Mouse (Mus musculus) heart, embryonic 16.5 days (tissue): ENCODE results near the gene Sec23b. TPM values are rescaled to one million over a fixed set of nuclear protein-coding genes. Genes with fewer than 3 reads are reported as not detected.

Experiments
- microRNA-seq: library from miRNA; unstranded; fragments of <30 nt; microRNA quantifications from one replicate; pipeline ENCODE4, GENCODE M21; 2017
- polyA plus RNA-seq: library from polyadenylated mRNA; unstranded; fragments of >200 nt; fragmentation: Nextera tagmentation; extraction: Ambion mirVana; gene quantifications from 2 replicates; pipeline ENCODE4 v1.2.1, GENCODE M21; 2015

The Sec23b gene
- polyA plus RNA-seq, 1 experiment from 2014 or later: 51.9 TPM

Small RNAs within 50 kb of the gene (microRNA-seq; reads per million reads assigned to microRNA genes)
- not detected for gene Gm24823

Other genes starting within 250 kb of the Sec23b start
- gene Ovol2, start 224.1 kb upstream of the Sec23b start, polyA plus RNA-seq: 0.14 and 0.76 TPM in 2 replicates
- gene Kat14, start 187.2 kb upstream of the Sec23b start, polyA plus RNA-seq: 27.2 and 28.0 TPM in 2 replicates
- gene Pet117, start 187.2 kb upstream of the Sec23b start, polyA plus RNA-seq: 2.9 and 3.9 TPM in 2 replicates
- 0.60 and 1.5 TPM in 2 replicates for gene Dzank1, start 28.8 kb upstream of the Sec23b start, polyA plus RNA-seq
- 18.4 and 20.8 TPM in 2 replicates for gene Polr3f, start 28.5 kb upstream of the Sec23b start, polyA plus RNA-seq
- gene Rbbp9, start 5.4 kb upstream of the Sec23b start, polyA plus RNA-seq: 50.8 and 54.0 TPM in 2 replicates
- gene Smim26, start 37.8 kb downstream of the Sec23b start, polyA plus RNA-seq: 46.4 and 47.1 TPM in 2 replicates
- 28.6 and 31.6 TPM in 2 replicates for gene Dtd1, start 43.7 kb downstream of the Sec23b start, polyA plus RNA-seq